Mouse (Mus musculus) bone marrow macrophage, adult 2 months (primary cell): Measurements from ENCODE around the gene Wdr81.

Source experiments
- CTCF ChIP-seq: IDR thresholded peaks from 2 replicates; pipeline ENCODE4 v1.5.1; 2012; ENCODE audit warnings: low read depth, mild to moderate bottlenecking, low read length, moderate library complexity
- POLR2A ChIP-seq: IDR thresholded peaks from 2 replicates; pipeline ENCODE4 v1.6.1; 2012; ENCODE audit warnings: mild to moderate bottlenecking, low read depth, low read length, borderline replicate concordance

- TF ChIP-seq CTCF (no peak), POLR2A (no peak)
Measured at GRCm38 (mm10) chr11:75395611-75396010, 58.9 kb downstream of the Wdr81 start.
